Mouse (Mus musculus) skeletal muscle tissue, adult 2 months (tissue): Measurements from ENCODE around the gene Hoxa2.

ENCODE experiments used
- DNase-seq: peaks from one replicate; pipeline ENCODE4 v3.0.0-alpha.2; 2012; ENCODE audit warnings: low read depth, low spot score

Gene Hoxa2

GRCm38 (mm10) chr6:52164051-52164625 lies 493 bp downstream of the Hoxa2 start:
- no peak for DNase-seq

- no peak for DNase-seq
Observed at GRCm38 (mm10) chr6:52163366-52164031, 1.1 kb downstream of the Hoxa2 start.

- DNase-seq: no peak
Observed at GRCm38 (mm10) chr6:52162611-52163365, 1.8 kb downstream of the Hoxa2 start.

- DNase-seq: no peak
Observed at GRCm38 (mm10) chr6:52162093-52162380, 2.6 kb downstream of the Hoxa2 start.

GRCm38 (mm10) chr6:52161336-52162092 lies 3.1 kb downstream of the Hoxa2 start:
- no peak for DNase-seq

- DNase-seq: peak; percentile 68
Observed at GRCm38 (mm10) chr6:52160511-52161335, 3.9 kb downstream of the Hoxa2 start.

- peak; percentile 55 for DNase-seq
Observed at GRCm38 (mm10) chr6:52159979-52160378, 4.7 kb downstream of the Hoxa2 start.

- peak; percentile 25 for DNase-seq
Observed at GRCm38 (mm10) chr6:52159164-52159761, 5.4 kb downstream of the Hoxa2 start.

GRCm38 (mm10) chr6:52158276-52159051 lies 6.2 kb downstream of the Hoxa2 start, which contains the start of gene Hoxa1:
Hoxa1 (minus strand) TSS chr6:52158317.
- peak; percentile 64 for DNase-seq

- no peak for DNase-seq
Observed at GRCm38 (mm10) chr6:52157466-52158275, 7.0 kb downstream of the Hoxa2 start.

GRCm38 (mm10) chr6:52156551-52157200 lies 8.0 kb downstream of the Hoxa2 start:
- no peak for DNase-seq

GRCm38 (mm10) chr6:52155471-52155870 lies 9.2 kb downstream of the Hoxa2 start:
- DNase-seq: no peak

- DNase-seq: no peak
Observed at GRCm38 (mm10) chr6:52154044-52154443, 10.6 kb downstream of the Hoxa2 start.

GRCm38 (mm10) chr6:52153270-52153669 lies 11.4 kb downstream of the Hoxa2 start:
- no peak for DNase-seq

- DNase-seq: no peak
Observed at GRCm38 (mm10) chr6:52152226-52153193, 12.1 kb downstream of the Hoxa2 start.

- no peak for DNase-seq
Observed at GRCm38 (mm10) chr6:52151571-52151970, 13.1 kb downstream of the Hoxa2 start.

GRCm38 (mm10) chr6:52150401-52150966 lies 14.1 kb downstream of the Hoxa2 start:
- DNase-seq: no peak
